Comparison of ENCODE assay signal across 9 mouse cellular contexts in the genomic region with DNA sequence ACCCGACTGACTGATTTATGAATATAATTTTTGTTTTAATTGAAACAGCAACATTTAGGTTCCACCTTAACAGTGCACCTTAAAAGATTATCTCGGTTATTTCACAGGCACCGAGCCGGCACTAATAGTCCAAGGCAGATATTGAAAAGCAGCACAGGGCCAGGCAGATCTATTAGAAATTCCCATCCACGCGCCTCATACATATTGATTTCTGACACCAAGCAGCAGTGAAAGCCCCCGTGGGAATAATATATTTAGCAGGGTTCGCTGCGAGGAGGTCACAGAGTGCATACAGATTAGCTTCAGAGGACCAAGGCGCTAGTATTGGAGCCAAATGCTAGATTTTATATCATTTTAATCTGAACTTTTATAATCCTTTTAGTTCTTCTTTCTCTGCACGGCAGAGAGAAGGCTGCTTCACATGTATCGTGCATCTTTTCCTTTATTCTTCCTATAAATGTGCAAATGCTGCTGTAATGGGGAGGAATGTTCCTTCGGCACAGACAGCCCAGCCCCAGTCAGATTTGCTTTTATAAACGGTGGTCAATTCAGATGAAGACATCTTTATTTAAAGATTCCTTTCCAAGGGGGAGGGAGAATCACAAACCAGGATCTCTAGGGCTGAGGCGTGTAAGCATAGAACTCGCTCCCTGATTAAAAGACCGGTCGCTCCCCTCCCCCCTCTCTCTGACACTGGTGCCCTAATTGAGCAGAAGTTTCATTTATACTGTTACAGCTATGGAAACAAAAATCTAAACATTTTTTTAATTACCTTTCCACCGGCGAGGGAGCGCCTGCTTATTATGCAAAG.
DNase-seq lines count a peak whose midpoint lies in the region; ATAC-seq and TF ChIP-seq lines count a peak whose summit lies in the region.
"Had no signal": no experiment of that assay in that cellular context is flagged by ENCODE, and none has a peak within 500 bp of the region (broad histone marks: within the 10 kb centered on the region; RNA-seq: fewer than 3 reads in every experiment).

No protein-coding gene starts in this region.

- peak overlapping the region; percentile 43 for H3K4me2 ChIP-seq in embryonic facial prominence, embryonic 15.5 days (replicated peaks)
- H3K4me2 ChIP-seq in hindbrain, embryonic 16.5 days (ENCODE audit: low read length), result peak overlapping the region; percentile 52
- H3K4me2 ChIP-seq in midbrain, embryonic 16.5 days (ENCODE audit: low read length), result peak overlapping the region; percentile 65
- H3K4me2 ChIP-seq in liver, postnatal 0 days (ENCODE audit: low read depth, low read length), result no peak overlapping the region

- H3K27ac ChIP-seq in heart, adult 2 months, result peak overlapping the region; percentile 49
- H3K27ac ChIP-seq in embryonic facial prominence, embryonic 15.5 days (replicated peaks), result no peak overlapping the region
- H3K27ac ChIP-seq in hindbrain, embryonic 16.5 days (ENCODE audit: low read depth, low read length), result peak overlapping the region; percentile 61
- peak overlapping the region; percentile 84 for H3K27ac ChIP-seq in midbrain, embryonic 16.5 days (ENCODE audit: low read length)
- H3K27ac ChIP-seq in liver, postnatal 0 days (ENCODE audit: low read depth), result no peak overlapping the region
- H3K27ac ChIP-seq: liver, embryonic 14.5 days had no signal

- no peak overlapping the region for H3K9ac ChIP-seq in heart, adult 2 months (ENCODE audit: low read depth, low read length)
- H3K9ac ChIP-seq in embryonic facial prominence, embryonic 15.5 days, result no peak overlapping the region
- H3K9ac ChIP-seq in hindbrain, embryonic 16.5 days (ENCODE audit: low read depth, low read length), result peak overlapping the region; percentile 61
- H3K9ac ChIP-seq in midbrain, embryonic 16.5 days (ENCODE audit: low read depth, low read length), result peak overlapping the region; percentile 66
- H3K9ac ChIP-seq in liver, postnatal 0 days (replicated peaks), result no peak overlapping the region
- H3K9ac ChIP-seq: liver, embryonic 14.5 days had no signal

- H3K36me3 ChIP-seq in heart, adult 2 months (ENCODE audit: control insufficient read depth, insufficient read depth, low read length), result 0 out of 2 replicates have a peak, but pooled peaks cover 2% of the 10 kb centered on the region
- no peaks in the 10 kb centered on the region for H3K36me3 ChIP-seq in embryonic facial prominence, embryonic 15.5 days
- no peaks in the 10 kb centered on the region for H3K36me3 ChIP-seq in hindbrain, embryonic 16.5 days (ENCODE audit: control insufficient read depth, insufficient read depth, low read length)
- no peaks in the 10 kb centered on the region for H3K36me3 ChIP-seq in midbrain, embryonic 16.5 days (ENCODE audit: control insufficient read depth, insufficient read depth, low read length)
- H3K36me3 ChIP-seq in liver, postnatal 0 days (replicated peaks; ENCODE audit: insufficient read depth, low read length), result no peaks in the 10 kb centered on the region

- intact Hi-C loops in heart, adult 2 months (cut with DNase I), result no loop called here

- H3K27me3 ChIP-seq in heart, adult 2 months (ENCODE audit: control insufficient read depth, insufficient read depth, low read length), result no peaks in the 10 kb centered on the region
- no peaks in the 10 kb centered on the region for H3K27me3 ChIP-seq in embryonic facial prominence, embryonic 15.5 days
- H3K27me3 ChIP-seq in hindbrain, embryonic 16.5 days (replicated peaks; ENCODE audit: control insufficient read depth, insufficient read depth, low read length), result no peaks in the 10 kb centered on the region
- no peaks in the 10 kb centered on the region for H3K27me3 ChIP-seq in midbrain, embryonic 16.5 days (ENCODE audit: control insufficient read depth, insufficient read depth, low read depth, low read length)
- H3K27me3 ChIP-seq in liver, postnatal 0 days (ENCODE audit: insufficient read depth, low read length), result no peaks in the 10 kb centered on the region

- no peak for TF ChIP-seq EP300 in heart, adult 2 months (IDR thresholded peaks at IDR 0.05; ENCODE audit: insufficient read depth, low read depth, low read length)
- no peak for TF ChIP-seq EP300 in liver, postnatal 0 days (IDR thresholded peaks at IDR 0.05; ENCODE audit: low read depth)

- no peaks in the 10 kb centered on the region for H3K9me3 ChIP-seq in embryonic facial prominence, embryonic 15.5 days (replicated peaks)
- H3K9me3 ChIP-seq in hindbrain, embryonic 16.5 days (ENCODE audit: control insufficient read depth, low read length), result no peaks in the 10 kb centered on the region
- no peaks in the 10 kb centered on the region for H3K9me3 ChIP-seq in midbrain, embryonic 16.5 days (replicated peaks; ENCODE audit: control insufficient read depth, low read length, poor library complexity, severe bottlenecking)
- H3K9me3 ChIP-seq in liver, postnatal 0 days (ENCODE audit: low read length), result no peaks in the 10 kb centered on the region

- no peak for DNase-seq in heart, adult 2 months
- DNase-seq in heart, adult 11 months, result no peak
- peak; percentile 2 for DNase-seq in adrenal gland, postnatal 25 days
- DNase-seq in thymus, postnatal 0 days (ENCODE audit: low spot score), result no peak
- DNase-seq in liver, postnatal 0 days, result no peak

- no peak for TF ChIP-seq POLR2A in heart, adult 2 months (IDR thresholded peaks at IDR 0.05; ENCODE audit: insufficient read depth, low read depth, low read length)

- H3K4me1 ChIP-seq in heart, adult 2 months (ENCODE audit: control insufficient read depth, insufficient read depth, low read length), result no peaks in the 10 kb centered on the region; the same call in none of the 2 replicates
- H3K4me1 ChIP-seq in embryonic facial prominence, embryonic 15.5 days, result 0 out of 2 replicates have a peak, but pooled peaks cover 15% of the 10 kb centered on the region
- peaks cover 10% of the 10 kb centered on the region for H3K4me1 ChIP-seq in hindbrain, embryonic 16.5 days (ENCODE audit: control insufficient read depth, insufficient read depth, low read depth, low read length)
- H3K4me1 ChIP-seq in midbrain, embryonic 16.5 days (ENCODE audit: control insufficient read depth, insufficient read depth, low read length), result peaks cover 43% of the 10 kb centered on the region
- H3K4me1 ChIP-seq in liver, postnatal 0 days (ENCODE audit: insufficient read depth), result no peaks in the 10 kb centered on the region

- TF ChIP-seq CTCF in heart, adult 2 months (IDR thresholded peaks at IDR 0.05), result no peak
- no peak for TF ChIP-seq CTCF in liver, postnatal 0 days (IDR thresholded peaks at IDR 0.05; ENCODE audit: low read depth)

- no peak for ATAC-seq in embryonic facial prominence, embryonic 15.5 days (ENCODE audit: insufficient number of reproducible peaks, low FRiP score, low TSS enrichment, low read depth)
- ATAC-seq in hindbrain, embryonic 16.5 days, result peak; percentile 89
- ATAC-seq in midbrain, embryonic 16.5 days, result peak; percentile 92
- no peak for ATAC-seq in liver, postnatal 0 days

- 29% methylated on average over 21 of the region's 21 CpGs for WGBS in heart, adult 2 months
- 16% methylated on average over 21 of the region's 21 CpGs for WGBS in embryonic facial prominence, embryonic 15.5 days
- 7% methylated on average over 21 of the region's 21 CpGs for WGBS in hindbrain, embryonic 16.5 days
- WGBS in midbrain, embryonic 16.5 days, result 3% methylated on average over 21 of the region's 21 CpGs
- WGBS in liver, postnatal 0 days (ENCODE audit: insufficient replicate concordance), result 52% methylated on average over 21 of the region's 21 CpGs

- H3K4me3 ChIP-seq in heart, adult 2 months, result peak overlapping the region; percentile 38
- H3K4me3 ChIP-seq in embryonic facial prominence, embryonic 15.5 days (replicated peaks), result peak overlapping the region; percentile 20
- H3K4me3 ChIP-seq in hindbrain, embryonic 16.5 days (ENCODE audit: low read length), result peak overlapping the region; percentile 38
- peak overlapping the region; percentile 41 for H3K4me3 ChIP-seq in midbrain, embryonic 16.5 days (ENCODE audit: low read depth, low read length)
- no peak overlapping the region for H3K4me3 ChIP-seq in liver, postnatal 0 days (ENCODE audit: low read depth, low read length)

- H3K79me2 ChIP-seq in heart, adult 2 months (replicated peaks; ENCODE audit: control insufficient read depth, insufficient read depth, low read length), result no peaks in the 10 kb centered on the region

Comparison
In these comparisons a context has a peak if more than half of its experiments do, and no peak if none do; other contexts are left out.
1. H3K27ac ChIP-seq: peak in heart, adult 2 months (single experiment), hindbrain, embryonic 16.5 days (single experiment) and midbrain, embryonic 16.5 days (single experiment); none in embryonic facial prominence, embryonic 15.5 days (single experiment) and liver, postnatal 0 days (single experiment).
2. H3K9ac ChIP-seq: peak in hindbrain, embryonic 16.5 days (single experiment) and midbrain, embryonic 16.5 days (single experiment); none in heart, adult 2 months (single experiment), embryonic facial prominence, embryonic 15.5 days (single experiment) and liver, postnatal 0 days (single experiment).
3. ATAC-seq: peak in hindbrain, embryonic 16.5 days (single experiment) and midbrain, embryonic 16.5 days (single experiment); none in embryonic facial prominence, embryonic 15.5 days (single experiment) and liver, postnatal 0 days (single experiment).